Mouse (Mus musculus) C2C12 (cell line): Measurements from ENCODE around the gene Frmd8. TPM values are rescaled to one million over a fixed set of nuclear protein-coding genes. Genes with fewer than 3 reads are reported as not detected.

ENCODE experiments used
- H3K27me3 ChIP-seq: one replicate; pipeline ENCODE4 v1.6.1; 2011; ENCODE audit not compliant: control insufficient read depth, insufficient read depth, insufficient read length
- H3K36me3 ChIP-seq: one replicate; pipeline ENCODE4 v1.6.1; 2011; ENCODE audit not compliant: control insufficient read depth, insufficient read depth
- H3K4me3 ChIP-seq: one replicate; pipeline ENCODE4 v1.5.1; 2011; ENCODE audit warnings: mild to moderate bottlenecking, control low read depth; ENCODE audit not compliant: poor library complexity, insufficient read depth, severe bottlenecking
- H3K79me2 ChIP-seq: one replicate; pipeline ENCODE4 v1.6.1; 2011; ENCODE audit not compliant: control insufficient read depth, insufficient read depth
- H3K79me3 ChIP-seq: one replicate; pipeline ENCODE4 v1.6.1; 2011; ENCODE audit warnings: low read depth, control low read depth
- H3ac ChIP-seq: one replicate; pipeline ENCODE3; 2011; ENCODE audit warnings: low read depth; ENCODE audit not compliant: control insufficient read depth, insufficient read length
- CEBPB ChIP-seq: IDR thresholded peaks from one replicate; pipeline ENCODE4 v1.6.1; 2011; ENCODE audit warnings: low read depth, mild to moderate bottlenecking, control low read depth, moderate library complexity
- CTCF ChIP-seq: IDR thresholded peaks from one replicate; pipeline ENCODE4 v1.5.1; 2011; ENCODE audit not compliant: control insufficient read depth, insufficient read depth, insufficient read length
- FOSL1 ChIP-seq: IDR thresholded peaks from one replicate; pipeline ENCODE4 v1.8.0; 2011; ENCODE audit warnings: mild to moderate bottlenecking, low read length; ENCODE audit not compliant: poor library complexity, insufficient read depth, severe bottlenecking
- MAX ChIP-seq: IDR thresholded peaks from one replicate; pipeline ENCODE4 v1.6.1; 2011; ENCODE audit warnings: mild to moderate bottlenecking, control low read depth
- MYOD1 ChIP-seq: IDR thresholded peaks from one replicate; pipeline ENCODE4 v1.6.1; 2011; ENCODE audit warnings: low read depth; ENCODE audit not compliant: control insufficient read depth, insufficient read length
- MYOG ChIP-seq: IDR thresholded peaks from one replicate; pipeline ENCODE4 v1.6.1; 2011; ENCODE audit not compliant: control insufficient read depth, insufficient read length; ENCODE audit errors: extremely low read depth
- USF1 ChIP-seq: IDR thresholded peaks from one replicate; pipeline ENCODE4 v1.6.1; 2011; ENCODE audit warnings: low read depth, mild to moderate bottlenecking, control low read depth, moderate library complexity
- polyA plus RNA-seq: library from polyadenylated mRNA; unstranded; fragments of >200 nt; fragmentation: generic; extraction: Trizol; gene quantifications from one replicate; pipeline ENCODE4 v1.2.1, GENCODE M21; 2012; ENCODE audit warnings: missing spikeins

Frmd8 gene
- polyA plus RNA-seq, 1 experiment = 44.1 TPM

DNA sequence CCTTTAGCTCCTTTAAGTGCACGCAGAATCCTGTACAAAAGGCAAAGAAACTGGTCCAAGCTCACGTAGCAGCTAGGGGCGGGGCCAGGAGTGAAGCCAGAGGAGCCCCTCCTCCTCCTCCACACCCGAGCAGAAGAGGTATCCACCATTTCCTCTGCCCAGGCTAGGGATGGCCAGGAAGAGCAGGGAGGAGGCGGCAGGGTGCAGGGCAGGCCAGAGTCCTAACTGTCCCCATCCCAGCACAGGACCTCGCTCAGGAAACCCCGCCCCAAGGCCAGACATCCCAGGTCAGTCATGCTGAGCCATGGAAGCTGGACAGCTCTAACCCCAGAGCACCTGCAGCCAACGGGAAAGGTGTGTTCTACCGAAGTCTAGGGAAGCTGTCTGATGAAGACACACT lies 46.6 kb upstream of the Frmd8 start:
- peak overlapping the region; percentile 24 for H3ac ChIP-seq
- peaks cover 6% of the 10 kb centered on the region for H3K79me2 ChIP-seq
- H3K27me3 ChIP-seq = no peaks in the 10 kb centered on the region
- no peak overlapping the region for H3K4me3 ChIP-seq
- TF ChIP-seq MAX = no peak
- no peak for TF ChIP-seq CEBPB
- TF ChIP-seq FOSL1 = no peak
- TF ChIP-seq USF1 = no peak
- TF ChIP-seq CTCF = no peak
- no peak for TF ChIP-seq MYOD1
- no peak for TF ChIP-seq MYOG
- H3K79me3 ChIP-seq = peaks cover 1% of the 10 kb centered on the region
- peaks cover 11% of the 10 kb centered on the region for H3K36me3 ChIP-seq

DNA sequence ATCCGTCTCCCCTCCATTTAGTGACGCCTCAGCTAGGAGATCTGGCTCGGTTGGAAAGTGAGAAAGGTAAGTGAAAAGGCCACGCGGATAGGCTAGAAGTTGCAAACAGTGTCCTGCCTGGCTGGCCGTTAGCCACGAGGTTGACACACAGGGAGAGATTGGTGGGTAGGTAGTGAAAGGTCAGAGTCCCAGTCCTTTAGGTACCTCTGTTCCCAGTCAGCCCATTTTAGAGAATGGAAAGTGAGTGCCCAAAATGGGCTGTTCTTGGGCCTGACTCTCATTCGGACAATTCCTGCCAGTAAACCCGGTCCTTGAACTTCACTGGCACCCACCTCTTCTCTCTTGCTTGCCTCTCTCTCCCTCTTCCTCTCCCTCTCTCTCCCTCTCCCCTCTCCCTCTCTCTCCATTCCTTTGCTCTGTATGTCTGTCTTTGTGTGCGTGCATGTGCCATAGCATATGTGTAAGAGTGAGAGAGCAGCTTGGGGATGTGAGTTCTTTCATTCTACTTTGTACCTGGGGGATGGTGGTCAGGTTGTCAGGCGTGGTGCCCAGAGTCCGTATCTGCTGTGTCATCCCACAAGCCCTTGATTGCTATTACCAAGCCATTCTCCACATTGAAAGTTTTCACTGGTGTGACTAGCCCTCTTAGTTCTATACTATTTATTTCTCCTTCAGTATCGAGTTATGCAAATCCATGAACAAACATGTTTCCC lies 38.1 kb upstream of the Frmd8 start, which contains the start of gene Dpf2:
Gene Dpf2 (minus strand): TSS at position 4 of the 713 bp plus-strand sequence.
- H3K79me2 ChIP-seq = peaks cover 72% of the 10 kb centered on the region
- peaks cover 45% of the 10 kb centered on the region for H3K79me3 ChIP-seq
- peaks cover 23% of the 10 kb centered on the region for H3K36me3 ChIP-seq
- H3K27me3 ChIP-seq = no peaks in the 10 kb centered on the region
- TF ChIP-seq MYOG (no peak), FOSL1 (no peak), CTCF (no peak), CEBPB (no peak), MAX (no peak)
- peak within 1 kb of the TSS; percentile 91 for H3ac ChIP-seq
- peak within 1 kb of the TSS; percentile 78 for H3K4me3 ChIP-seq

DNA sequence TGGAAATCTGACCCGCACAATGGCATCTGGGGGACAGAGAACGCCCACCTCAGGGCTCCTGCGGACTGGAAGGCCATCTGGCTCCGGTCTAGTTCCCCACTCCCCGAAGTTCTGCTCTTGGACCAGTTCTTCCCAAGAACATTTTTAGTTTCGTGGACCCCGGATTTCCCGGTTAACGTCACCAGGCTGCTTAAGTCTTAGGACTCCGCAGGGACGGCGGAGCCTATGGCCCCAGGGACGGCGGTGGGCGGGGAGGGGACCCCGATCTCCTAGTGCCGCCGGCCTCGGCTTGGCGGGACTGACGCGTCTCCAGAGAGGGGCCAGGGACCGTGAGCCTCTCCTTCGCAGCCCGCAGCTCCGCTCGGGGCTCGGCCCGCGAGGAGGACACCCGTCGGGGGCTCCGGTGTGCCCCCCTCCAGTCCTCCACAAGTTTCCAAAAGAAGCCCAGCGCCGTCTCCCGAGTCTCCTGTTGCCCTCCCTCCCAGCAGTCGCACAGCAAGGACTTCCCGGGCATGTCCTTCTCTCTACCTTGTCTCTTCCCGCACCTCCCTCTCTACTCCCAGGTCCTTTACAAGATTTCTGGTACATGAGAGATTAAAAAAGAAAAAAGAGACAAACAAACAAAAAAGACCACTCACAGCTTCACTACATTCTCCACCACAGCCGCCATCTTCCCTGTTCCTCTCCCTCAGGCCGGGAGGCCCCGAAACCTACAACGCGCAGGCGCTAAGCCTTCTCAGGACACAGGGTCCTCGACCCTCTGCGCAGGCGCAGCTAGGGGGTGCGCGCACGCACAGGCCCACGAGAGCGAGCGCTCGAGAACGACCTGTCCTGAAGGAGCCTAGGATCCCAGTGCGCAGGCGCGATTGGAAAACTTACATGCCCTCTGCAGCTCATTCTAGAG lies 37.3 kb upstream of the Frmd8 start:
- Histone ChIP-seq H3K79me3 (peaks cover 50% of the 10 kb centered on the region), H3K79me2 (peaks cover 80% of the 10 kb centered on the region), H3ac (peak overlapping the region; percentile 91), H3K36me3 (peaks cover 26% of the 10 kb centered on the region), H3K27me3 (no peaks in the 10 kb centered on the region), H3K4me3 (peak overlapping the region; percentile 78)
- TF ChIP-seq MYOD1 = no peak
- no peak for TF ChIP-seq FOSL1
- TF ChIP-seq MAX = peak; percentile 16
- TF ChIP-seq CEBPB = no peak

DNA sequence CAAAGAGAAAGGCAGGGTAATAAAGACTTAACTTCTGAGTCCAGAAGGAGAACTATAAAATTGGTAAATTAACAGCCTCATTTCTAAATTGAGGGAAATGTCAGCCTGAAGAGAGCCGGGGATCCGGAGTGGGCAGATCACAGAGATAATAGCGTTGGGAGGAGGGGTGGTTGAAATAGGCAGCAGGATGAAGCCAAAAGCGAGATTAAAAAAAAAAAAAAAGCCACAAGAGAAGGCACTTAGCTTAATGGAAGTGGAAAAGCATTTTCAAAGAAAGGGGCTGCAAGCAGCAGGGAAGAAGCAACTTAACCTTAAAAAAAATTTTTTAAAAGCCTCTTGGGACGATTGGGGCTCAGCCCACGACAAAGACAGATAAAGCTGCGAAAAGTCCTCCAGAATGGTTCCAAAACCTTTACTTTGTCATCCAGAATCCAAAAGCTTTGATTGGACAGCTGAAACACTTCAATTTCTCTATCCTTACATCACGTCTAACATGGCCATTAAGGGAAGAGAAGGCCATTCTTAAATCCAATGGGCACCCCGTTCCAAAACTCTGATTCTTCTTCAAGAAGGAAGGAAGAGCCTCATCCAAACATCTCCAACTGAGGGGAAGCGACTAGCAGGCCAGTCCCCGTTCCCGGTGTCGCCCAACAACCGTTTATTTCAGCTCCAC lies 36.5 kb upstream of the Frmd8 start:
- no peaks in the 10 kb centered on the region for H3K27me3 ChIP-seq
- no peak for TF ChIP-seq USF1
- no peak for TF ChIP-seq MYOG
- no peak for TF ChIP-seq CTCF
- no peak for TF ChIP-seq MYOD1
- no peak for TF ChIP-seq FOSL1
- no peak for TF ChIP-seq CEBPB
- no peak for TF ChIP-seq MAX
- H3K79me3 ChIP-seq = peaks cover 58% of the 10 kb centered on the region
- H3K79me2 ChIP-seq = peaks cover 88% of the 10 kb centered on the region
- peaks cover 27% of the 10 kb centered on the region for H3K36me3 ChIP-seq
- peak overlapping the region; percentile 91 for H3ac ChIP-seq
- H3K4me3 ChIP-seq = peak overlapping the region; percentile 78

DNA sequence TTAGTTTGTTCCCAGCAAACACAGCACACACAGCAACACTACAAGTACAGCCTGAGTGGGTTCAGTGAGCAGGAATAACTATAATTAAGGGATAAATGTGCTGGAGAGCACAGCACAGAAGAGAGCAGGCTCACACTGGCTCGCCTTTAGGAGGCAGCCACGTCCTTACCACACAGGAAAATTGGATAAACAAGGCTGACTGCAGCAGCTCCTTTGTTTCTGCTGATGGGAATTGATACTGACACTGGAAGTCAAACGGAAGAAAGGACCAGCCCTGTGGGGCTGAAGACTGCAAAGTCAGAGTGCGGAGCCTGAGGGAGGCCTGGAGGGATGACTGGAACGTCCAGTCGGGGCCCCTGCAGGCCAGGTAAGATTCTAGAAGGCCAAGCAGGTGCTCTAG lies 35.1 kb upstream of the Frmd8 start:
- Histone ChIP-seq H3K4me3 (no peak overlapping the region), H3K79me3 (peaks cover 56% of the 10 kb centered on the region), H3ac (peak overlapping the region; percentile 18), H3K79me2 (peaks cover 86% of the 10 kb centered on the region), H3K27me3 (no peaks in the 10 kb centered on the region), H3K36me3 (peaks cover 36% of the 10 kb centered on the region)
- no peak for TF ChIP-seq MAX
- no peak for TF ChIP-seq MYOG
- no peak for TF ChIP-seq USF1
- TF ChIP-seq CTCF = no peak
- TF ChIP-seq MYOD1 = no peak
- no peak for TF ChIP-seq CEBPB
- no peak for TF ChIP-seq FOSL1
